Mouse (Mus musculus) CH12.LX (cell line): ENCODE measurements at regions not wholly inside any gene's neighbourhood (a gene's known extent, or its start where the extent isn't known, plus 50 kb on each side); places are given as distances from the start of the nearest gene placed in this dataset.

Experiments used
- DNase-seq: peaks from one replicate; pipeline ENCODE4 v3.0.0-alpha.2; 2013; ENCODE audit errors: extremely low read depth
- H3K27ac ChIP-seq: 2 replicates; pipeline ENCODE4 v1.5.1; 2012; ENCODE audit warnings: low read depth, mild to moderate bottlenecking, control low read depth, moderate library complexity; ENCODE audit not compliant: insufficient read depth
- H3K27me3 ChIP-seq: replicated peaks from 2 replicates; pipeline ENCODE3; 2012; ENCODE audit warnings: inconsistent platforms
- H3K36me3 ChIP-seq, 2 experiments: replicated peaks in 1 of 2; 2 replicates each; pipeline versions ENCODE3 to v1.6.1; 2012; ENCODE audit warnings: inconsistent platforms in 1 of 2, low read length in 1 of 2, mild to moderate bottlenecking in 1 of 2, mixed read lengths in 1 of 2, moderate library complexity in 1 of 2; ENCODE audit not compliant: control insufficient read depth in 1 of 2, insufficient read depth in 1 of 2
- H3K4me1 ChIP-seq, 2 experiments: 2 replicates each; pipeline ENCODE4 v1.6.1; 2012; ENCODE audit warnings: inconsistent platforms in 1 of 2, moderate library complexity in 1 of 2; ENCODE audit not compliant: insufficient read depth in 2 of 2, control insufficient read depth in 1 of 2
- H3K4me2 ChIP-seq: 2 replicates; pipeline ENCODE4 v1.6.1; 2012; ENCODE audit warnings: low read depth, mild to moderate bottlenecking, control low read depth; ENCODE audit not compliant: poor library complexity, insufficient read depth, severe bottlenecking
- H3K4me3 ChIP-seq, 3 experiments: fragments of 150-350 bp in 1 of 3; sonication (generic) in 1 of 3; replicated peaks in 1 of 3; 2 replicates each; pipeline versions ENCODE3 to v1.5.1; 2011 to 2012; ENCODE audit warnings: low read depth in 2 of 3, low read length in 2 of 3, mild to moderate bottlenecking in 2 of 3, moderate library complexity in 2 of 3, control low read depth in 1 of 3, improper control_type of control experiment in 1 of 3, inconsistent platforms in 1 of 3, mixed read lengths in 1 of 3; ENCODE audit not compliant: poor library complexity in 1 of 3
- H3K79me2 ChIP-seq: replicated peaks from 2 replicates; pipeline ENCODE4 v1.6.1; 2012; ENCODE audit warnings: mild to moderate bottlenecking, moderate library complexity; ENCODE audit not compliant: control insufficient read depth, poor library complexity, insufficient read depth, severe bottlenecking; ENCODE audit errors: extremely low read depth
- H3K9ac ChIP-seq: 2 replicates; pipeline ENCODE4 v1.6.1; 2012; ENCODE audit warnings: low read depth, mild to moderate bottlenecking, control low read depth, moderate library complexity; ENCODE audit not compliant: insufficient read depth
- H3K9me3 ChIP-seq: replicated peaks from 2 replicates; pipeline ENCODE3; 2012; ENCODE audit warnings: low read length, inconsistent platforms, mixed read lengths
- BHLHE40 ChIP-seq: IDR thresholded peaks from 2 replicates; pipeline ENCODE4 v1.6.1; 2011; ENCODE audit warnings: mild to moderate bottlenecking, low read depth, low read length, improper control_type of control experiment
- CHD1 ChIP-seq: IDR thresholded peaks from 2 replicates; pipeline ENCODE4 v1.6.1; 2012; ENCODE audit warnings: low read depth, low read length, improper control_type of control experiment, inconsistent platforms
- CHD2 ChIP-seq: IDR thresholded peaks from 2 replicates; pipeline ENCODE4 v1.6.1; 2011; ENCODE audit warnings: low read length, improper control_type of control experiment
- CTCF ChIP-seq, 2 experiments: IDR thresholded peaks in 1 of 2; conservative IDR thresholded peaks in 1 of 2; 2 replicates each; pipeline ENCODE4 v1.5.1; 2011 to 2012; ENCODE audit warnings: low read depth in 2 of 2, low read length in 2 of 2, improper control_type of control experiment in 1 of 2, inconsistent platforms in 1 of 2, mild to moderate bottlenecking in 1 of 2, moderate library complexity in 1 of 2
- EP300 ChIP-seq: IDR thresholded peaks from 2 replicates; pipeline ENCODE4 v1.6.1; 2011; ENCODE audit warnings: low read length, improper control_type of control experiment
- ETS1 ChIP-seq: conservative IDR thresholded peaks from 2 replicates; pipeline ENCODE4 v1.6.1; 2012; ENCODE audit warnings: low read depth, mild to moderate bottlenecking, inconsistent platforms, low read length, improper control_type of control experiment, moderate library complexity
- HCFC1 ChIP-seq: IDR thresholded peaks from 2 replicates; pipeline ENCODE4 v1.6.1; 2012; ENCODE audit warnings: low read depth, mild to moderate bottlenecking, inconsistent platforms, low read length, improper control_type of control experiment
- JUN ChIP-seq: IDR thresholded peaks from 2 replicates; pipeline ENCODE4 v1.6.1; 2011; ENCODE audit warnings: low read depth, mild to moderate bottlenecking, low read length, improper control_type of control experiment, moderate library complexity; ENCODE audit not compliant: insufficient read depth
- JUND ChIP-seq: conservative IDR thresholded peaks from 2 replicates; pipeline ENCODE4 v1.6.1; 2011; ENCODE audit warnings: low read depth, low read length, improper control_type of control experiment
- MYC ChIP-seq: IDR thresholded peaks from 2 replicates; pipeline ENCODE4 v1.6.1; 2011; ENCODE audit warnings: low read depth, mild to moderate bottlenecking, improper control_type of control experiment, low read length
- NELFE ChIP-seq: IDR thresholded peaks from 2 replicates; pipeline ENCODE4 v1.6.1; 2011; ENCODE audit warnings: low read depth, low read length, improper control_type of control experiment
- NRF1 ChIP-seq: IDR thresholded peaks from 2 replicates; pipeline ENCODE4 v1.6.1; 2014; ENCODE audit warnings: low read depth, mild to moderate bottlenecking, inconsistent platforms, low read length, improper control_type of control experiment, moderate library complexity
- PAX5 ChIP-seq: IDR thresholded peaks from 2 replicates; pipeline ENCODE4 v1.6.1; 2012; ENCODE audit warnings: low read length, inconsistent platforms, mixed read lengths
- POLR2AphosphoS2 ChIP-seq: IDR thresholded peaks from 2 replicates; pipeline ENCODE4 v1.6.1; 2011; ENCODE audit warnings: low read depth, low read length, improper control_type of control experiment
- RAD21 ChIP-seq: IDR thresholded peaks from 2 replicates; pipeline ENCODE4 v1.6.1; 2011; ENCODE audit warnings: low read depth, mild to moderate bottlenecking, low read length, improper control_type of control experiment, moderate library complexity
- RCOR1 ChIP-seq: conservative IDR thresholded peaks from 2 replicates; pipeline ENCODE4 v1.6.1; 2012; ENCODE audit warnings: low read depth, mild to moderate bottlenecking, inconsistent platforms, low read length, improper control_type of control experiment
- SIN3A ChIP-seq: IDR thresholded peaks from 2 replicates; pipeline ENCODE4 v1.6.1; 2012; ENCODE audit warnings: low read length, improper control_type of control experiment, inconsistent platforms
- TBP ChIP-seq: conservative IDR thresholded peaks from 2 replicates; pipeline ENCODE4 v1.6.1; 2011; ENCODE audit warnings: low read depth, low read length, improper control_type of control experiment
- TCF12 ChIP-seq: IDR thresholded peaks from 2 replicates; pipeline ENCODE4 v1.6.1; 2014; ENCODE audit warnings: low read depth, mild to moderate bottlenecking, inconsistent platforms, low read length, improper control_type of control experiment
- UBTF ChIP-seq: IDR thresholded peaks from 2 replicates; pipeline ENCODE4 v1.6.1; 2012; ENCODE audit warnings: low read depth, mild to moderate bottlenecking, inconsistent platforms, low read length, improper control_type of control experiment, moderate library complexity
- USF2 ChIP-seq: conservative IDR thresholded peaks from 2 replicates; pipeline ENCODE4 v1.6.1; 2011; ENCODE audit warnings: low read depth, low read length, improper control_type of control experiment
- ZMIZ1 ChIP-seq: IDR thresholded peaks from 2 replicates; pipeline ENCODE4 v1.6.1; 2012; ENCODE audit warnings: low read depth, mild to moderate bottlenecking, inconsistent platforms, low read length, improper control_type of control experiment
- dilution Hi-C: fragments of 300-500 bp; cut with MboI; formaldehyde crosslinking; loops from 2 replicates; pipeline ENCODE4 v1.14.3; 2020; ENCODE audit warnings: low sequenced_read_pairs; ENCODE audit not compliant: extremely low pct_unique_long_range_greater_than_20kb, extremely low pct_ligation_motif_present
- in situ Hi-C: fragments of 300-500 bp; cut with MboI; formaldehyde crosslinking; loops from 3 replicates; pipeline ENCODE4 v1.14.3; 2019; ENCODE audit warnings: low sequenced_read_pairs, low pct_ligation_motif_present, low pct_unique_long_range_greater_than_20kb, mixed read lengths

DNA sequence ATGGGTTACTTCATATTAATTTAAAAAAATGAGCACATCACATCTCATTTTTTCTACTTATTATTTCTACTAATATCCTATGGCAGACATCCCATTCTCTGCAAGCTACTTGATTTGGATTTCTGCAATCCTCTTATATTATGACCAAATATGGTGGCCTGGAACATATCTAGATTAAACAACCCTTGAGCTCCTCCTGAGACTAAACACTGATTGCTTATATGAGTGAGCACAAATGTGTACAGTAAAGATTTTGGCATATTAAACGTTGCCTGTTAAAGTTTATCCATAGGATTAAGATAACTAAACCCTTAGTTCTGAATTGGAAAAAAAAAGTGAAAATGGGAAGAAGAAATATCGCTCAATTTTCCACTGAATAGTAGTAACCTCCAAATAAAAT lies 263.6 kb downstream of the Phf14 start:
- H3K79me2 ChIP-seq, result no peaks in the 10 kb centered on the region
- H3K9me3 ChIP-seq, result no peaks in the 10 kb centered on the region
- in situ Hi-C loops, result no loop called here
- H3K27me3 ChIP-seq, result no peaks in the 10 kb centered on the region
- TF ChIP-seq ETS1 (no peak), POLR2AphosphoS2 (no peak), RAD21 (no peak), USF2 (no peak), CHD1 (no peak), TBP (no peak), ZMIZ1 (no peak), EP300 (no peak), HCFC1 (no peak)
- dilution Hi-C loops, result no loop called here
- DNase-seq, result no peak
- no peaks in the 10 kb centered on the region for H3K4me1 ChIP-seq
- no peak overlapping the region for H3K4me3 ChIP-seq
- no peak overlapping the region for H3K9ac ChIP-seq
- no peaks in the 10 kb centered on the region for H3K36me3 ChIP-seq
- H3K4me2 ChIP-seq, result no peak overlapping the region
- H3K27ac ChIP-seq, result no peak overlapping the region

DNA sequence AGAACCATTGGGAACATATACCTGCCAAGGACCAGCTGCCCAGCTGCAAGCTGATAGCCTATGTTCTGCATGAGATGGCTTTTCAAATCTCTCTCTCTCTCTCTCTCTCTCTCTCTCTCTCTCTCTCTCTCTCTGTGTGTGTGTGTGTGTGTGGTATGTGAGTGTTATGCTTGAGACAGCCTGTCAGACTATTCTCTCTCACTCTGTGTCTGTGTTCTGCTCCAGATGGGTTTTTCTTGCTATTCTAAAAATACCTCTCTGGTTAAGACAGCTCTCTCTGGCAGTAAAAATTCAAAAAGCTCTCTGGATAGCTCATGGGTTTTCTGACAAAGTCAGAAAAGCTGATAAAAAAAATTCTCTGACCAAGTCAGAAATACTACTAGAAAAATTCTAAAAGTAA lies 270.4 kb downstream of the Phf14 start:
- in situ Hi-C loops, result no loop called here
- H3K27ac ChIP-seq, result no peak overlapping the region
- DNase-seq, result no peak
- no peak overlapping the region for H3K4me2 ChIP-seq
- H3K27me3 ChIP-seq, result no peaks in the 10 kb centered on the region
- peaks cover 0 to 2% of the 10 kb centered on the region in 2 experiments; a peak in 1 of 4 replicates for H3K4me1 ChIP-seq
- H3K9me3 ChIP-seq, result no peaks in the 10 kb centered on the region
- H3K9ac ChIP-seq, result no peak overlapping the region
- no peaks in the 10 kb centered on the region for H3K79me2 ChIP-seq
- H3K36me3 ChIP-seq, result no peaks in the 10 kb centered on the region
- TF ChIP-seq NRF1 (no peak), JUND (no peak), RCOR1 (no peak), SIN3A (no peak), NELFE (no peak), UBTF (no peak), BHLHE40 (no peak), CTCF (conservative IDR thresholded peaks at IDR 0.05 in 1 of 2, IDR thresholded peaks at IDR 0.05 in 1 of 2; ENCODE audit: low read depth in 2 of 2, low read length in 2 of 2) (no peak), TCF12 (no peak), ZMIZ1 (no peak), CHD2 (no peak), JUN (no peak), MYC (no peak), PAX5 (no peak)
- TF ChIP-seq, all 38 proteins: peak for 0
- no peak overlapping the region for H3K4me3 ChIP-seq
- dilution Hi-C loops, result no loop called here
